Comparison of ENCODE assay signal across 8 mouse cellular contexts in genomic region chr14:53559386-53559920, GRCm38 (mm10).
DNase-seq lines count a peak whose midpoint lies in the region; ATAC-seq and TF ChIP-seq lines count a peak whose summit lies in the region.
"Not testable (repeated sequence)": the region's sequence is repeated elsewhere in the genome, so short reads cannot be mapped to it uniquely, and the experiment has no call there.

No protein-coding gene starts in this region.

- not testable (repeated sequence) for TF ChIP-seq CTCF in lung, embryonic 14.5 days (IDR thresholded peaks at IDR 0.05; ENCODE audit: low read depth)

- not testable (repeated sequence) for H3K4me1 ChIP-seq in lung, embryonic 14.5 days (ENCODE audit: insufficient read depth)

- peak; percentile 7 for DNase-seq in A20 (ENCODE audit: low read depth, low spot score)
- peak; percentile 52 for DNase-seq in T-cell, adult 2 months (ENCODE audit: low spot score)
- DNase-seq in lung, embryonic 14.5 days: peak; percentile 1
- DNase-seq in thymus, postnatal 14 days: peak; percentile 41
- peak; percentile 43 for DNase-seq in thymus, postnatal 4 days

- H3K4me2 ChIP-seq in lung, embryonic 14.5 days: not testable (repeated sequence)

- H3K9ac ChIP-seq in lung, embryonic 14.5 days: not testable (repeated sequence)

- H3K27me3 ChIP-seq in lung, embryonic 14.5 days (ENCODE audit: insufficient read depth, low read length): not testable (repeated sequence)

- ATAC-seq in common myeloid progenitor, adult 5-6 weeks (replicated peaks; ENCODE audit: low read depth, poor library complexity, severe bottlenecking): peak; percentile 66
- ATAC-seq in hematopoietic stem cell, adult 5-6 weeks (replicated peaks in 1 of 2; ENCODE audit: insufficient read depth in 1 of 2, low FRiP score in 2 of 2, low TSS enrichment in 1 of 2, low read depth in 1 of 2, poor library complexity in 2 of 2, severe bottlenecking in 2 of 2): peak; percentile 29 to 71; a peak in 3 of 4 replicates
- ATAC-seq in lung, embryonic 14.5 days (ENCODE audit: insufficient read depth): not testable (repeated sequence)
- ATAC-seq in neutrophil, adult 5-6 weeks (ENCODE audit: extremely low read depth, insufficient number of reproducible peaks, low FRiP score, poor library complexity, severe bottlenecking): 0 out of 2 replicates have a peak, but pooled peaks have one; percentile 30

- not testable (repeated sequence) for H3K36me3 ChIP-seq in lung, embryonic 14.5 days (ENCODE audit: insufficient read depth)

- not testable (repeated sequence) for H3K27ac ChIP-seq in lung, embryonic 14.5 days (ENCODE audit: low read depth)

- not testable (repeated sequence) for H3K4me3 ChIP-seq in lung, embryonic 14.5 days (ENCODE audit: low read depth, low read length)

- not testable (repeated sequence) for H3K9me3 ChIP-seq in lung, embryonic 14.5 days (ENCODE audit: low read depth, low read length)

Comparison
In these comparisons a context has a peak if more than half of its experiments do, and no peak if none do; other contexts are left out.
1. DNase-seq: peak in every context shown above with its lines; median percentile 52 in T-cell, adult 2 months; 43 in thymus, postnatal 4 days; 41 in thymus, postnatal 14 days; 7 in A20; 1 in lung, embryonic 14.5 days.